Mouse (Mus musculus): Measurements from ENCODE around the gene Wfdc2. TPM values are rescaled to one million over a fixed set of nuclear protein-coding genes. Genes with fewer than 3 reads are reported as not detected.

The Wfdc2 gene
- 0.61 and 1.2 TPM in 2 replicates for polyA plus RNA-seq (2014; fragmentation: Nextera tagmentation; extraction: Ambion mirVana)

DNA sequence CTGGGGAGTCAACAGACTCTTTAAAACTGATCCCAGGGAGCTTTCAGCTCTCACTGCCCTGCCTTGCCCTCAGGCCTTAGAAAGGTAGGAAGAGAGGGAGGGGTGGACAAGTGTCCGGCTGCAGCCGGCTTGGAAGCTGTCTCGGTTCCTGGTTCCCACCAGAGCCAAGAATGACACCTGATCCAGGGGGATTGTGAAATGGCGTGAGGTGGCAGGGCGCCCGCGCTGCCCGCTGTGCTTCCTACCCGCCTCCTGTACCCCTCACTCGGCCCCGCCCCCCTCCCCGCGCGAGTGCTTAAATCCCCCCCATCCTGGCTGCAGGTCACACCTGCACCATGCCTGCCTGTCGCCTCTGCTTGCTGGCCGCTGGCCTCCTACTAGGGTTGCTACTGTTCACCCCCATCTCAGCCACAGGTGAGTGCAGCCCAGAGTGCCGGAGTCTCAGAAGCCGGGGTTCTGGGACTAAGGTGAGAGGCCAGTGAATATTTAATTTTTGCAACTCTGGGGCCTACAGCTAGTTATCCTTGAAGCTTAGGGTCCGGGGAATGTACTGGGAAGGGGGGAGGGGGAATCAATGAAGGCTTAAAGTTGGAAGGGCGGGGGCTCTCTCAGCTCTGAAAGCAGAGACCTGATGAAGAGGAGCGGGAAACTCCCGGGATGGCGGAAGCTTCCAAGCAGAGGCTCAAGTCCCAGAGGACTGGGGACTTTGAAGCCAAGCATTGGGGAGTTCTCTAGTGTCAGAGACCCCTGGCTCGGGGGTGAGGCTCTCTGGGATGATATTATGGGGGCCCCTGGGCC, at the start of gene Wfdc2:
Gene Wfdc2 (plus strand): TSS at position 23 of the 798 bp plus-strand sequence.
- Histone ChIP-seq H3K9ac (replicated peaks; ENCODE audit: low read length) (peak within 1 kb of the TSS; percentile 45), H3K4me1 (ENCODE audit: control insufficient read depth, insufficient read depth, low read length) (peaks cover 4% of the 10 kb centered on the region; the same call in 1 of the 2 replicates), H3K36me3 (ENCODE audit: control insufficient read depth, insufficient read depth, low read length) (no peaks in the 10 kb centered on the region), H3K9me3 (ENCODE audit: control insufficient read depth, low read length) (no peaks in the 10 kb centered on the region), H3K4me2 (ENCODE audit: low read length) (peak within 1 kb of the TSS; percentile 92), H3K4me3 (replicated peaks; ENCODE audit: low read depth, low read length) (peak within 1 kb of the TSS; percentile 42), H3K27me3 (ENCODE audit: control insufficient read depth, insufficient read depth, low read length) (peaks cover 13% of the 10 kb centered on the region), H3K27ac (replicated peaks; ENCODE audit: low read depth, low read length) (no peak within 1 kb of the TSS)
- DNase-seq, result peak; percentile 33
- WGBS, result 2% methylated on average over 23 of the region's 24 CpGs
- no peak for ATAC-seq (ENCODE audit: low FRiP score, low TSS enrichment)

- Histone ChIP-seq H3K27me3 (ENCODE audit: control insufficient read depth, insufficient read depth, low read length) (no peaks in the 10 kb centered on the region), H3K4me1 (ENCODE audit: control insufficient read depth, insufficient read depth, low read length) (no peaks in the 10 kb centered on the region), H3K9me3 (ENCODE audit: control insufficient read depth, low read length) (no peaks in the 10 kb centered on the region), H3K9ac (replicated peaks; ENCODE audit: low read length) (no peak overlapping the region), H3K27ac (replicated peaks; ENCODE audit: low read depth, low read length) (no peak overlapping the region), H3K4me3 (replicated peaks; ENCODE audit: low read depth, low read length) (no peak overlapping the region), H3K4me2 (ENCODE audit: low read length) (no peak overlapping the region), H3K36me3 (ENCODE audit: control insufficient read depth, insufficient read depth, low read length) (no peaks in the 10 kb centered on the region)
- DNase-seq, result no peak
- WGBS, result 81% methylated on average over 8 of the region's 8 CpGs
- no peak for ATAC-seq (ENCODE audit: low FRiP score, low TSS enrichment)
Observed at GRCm38 (mm10) chr2:164513389-164513788, 48.8 kb upstream of the Wfdc2 start.

- Histone ChIP-seq H3K4me2 (ENCODE audit: low read length) (no peak overlapping the region), H3K36me3 (ENCODE audit: control insufficient read depth, insufficient read depth, low read length) (no peaks in the 10 kb centered on the region), H3K27me3 (ENCODE audit: control insufficient read depth, insufficient read depth, low read length) (no peaks in the 10 kb centered on the region), H3K9me3 (ENCODE audit: control insufficient read depth, low read length) (no peaks in the 10 kb centered on the region), H3K4me3 (replicated peaks; ENCODE audit: low read depth, low read length) (no peak overlapping the region), H3K27ac (replicated peaks; ENCODE audit: low read depth, low read length) (no peak overlapping the region), H3K4me1 (ENCODE audit: control insufficient read depth, insufficient read depth, low read length) (no peaks in the 10 kb centered on the region), H3K9ac (replicated peaks; ENCODE audit: low read length) (no peak overlapping the region)
- DNase-seq, result no peak
- 91% methylated on average over 3 of the region's 3 CpGs for WGBS
- ATAC-seq (ENCODE audit: low FRiP score, low TSS enrichment), result no peak
Observed at GRCm38 (mm10) chr2:164514916-164515315, 47.3 kb upstream of the Wfdc2 start.

GRCm38 (mm10) chr2:164515897-164516296, 46.3 kb upstream of the Wfdc2 start:
- H3K27me3 ChIP-seq (ENCODE audit: control insufficient read depth, insufficient read depth, low read length), result no peaks in the 10 kb centered on the region
- H3K9me3 ChIP-seq (ENCODE audit: control insufficient read depth, low read length), result no peaks in the 10 kb centered on the region
- no peaks in the 10 kb centered on the region for H3K36me3 ChIP-seq (ENCODE audit: control insufficient read depth, insufficient read depth, low read length)
- DNase-seq (no peak), ATAC-seq (ENCODE audit: low FRiP score, low TSS enrichment) (no peak)
- H3K4me2 ChIP-seq (ENCODE audit: low read length), result no peak overlapping the region
- H3K4me3 ChIP-seq (replicated peaks; ENCODE audit: low read depth, low read length), result no peak overlapping the region
- H3K9ac ChIP-seq (replicated peaks; ENCODE audit: low read length), result no peak overlapping the region
- no peaks in the 10 kb centered on the region for H3K4me1 ChIP-seq (ENCODE audit: control insufficient read depth, insufficient read depth, low read length)
- WGBS, result 84% methylated on average over 9 of the region's 9 CpGs
- no peak overlapping the region for H3K27ac ChIP-seq (replicated peaks; ENCODE audit: low read depth, low read length)

DNA sequence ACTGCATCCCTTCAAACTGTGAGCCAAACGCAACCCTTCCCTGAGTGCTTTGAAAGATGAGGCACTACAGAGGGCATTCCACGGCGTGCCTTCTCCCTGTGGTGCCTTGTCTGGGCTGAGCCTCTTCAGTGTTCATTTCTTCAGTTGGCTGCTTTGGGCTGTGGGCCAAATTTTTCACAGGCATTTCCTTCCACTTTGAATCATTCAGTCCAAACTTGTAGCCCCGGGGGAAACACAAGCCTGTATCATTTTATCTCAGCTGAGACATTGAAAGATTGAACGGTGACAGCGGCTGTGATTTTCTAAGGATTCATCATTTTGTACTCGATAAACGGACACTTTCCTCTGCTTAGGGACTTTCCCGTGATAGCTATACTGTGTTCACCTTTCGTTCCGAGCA, 45.6 kb upstream of the Wfdc2 start:
- no peaks in the 10 kb centered on the region for H3K27me3 ChIP-seq (ENCODE audit: control insufficient read depth, insufficient read depth, low read length)
- no peak overlapping the region for H3K4me3 ChIP-seq (replicated peaks; ENCODE audit: low read depth, low read length)
- H3K4me2 ChIP-seq (ENCODE audit: low read length), result no peak overlapping the region
- no peak overlapping the region for H3K9ac ChIP-seq (replicated peaks; ENCODE audit: low read length)
- H3K4me1 ChIP-seq (ENCODE audit: control insufficient read depth, insufficient read depth, low read length), result no peaks in the 10 kb centered on the region
- no peaks in the 10 kb centered on the region for H3K9me3 ChIP-seq (ENCODE audit: control insufficient read depth, low read length)
- H3K27ac ChIP-seq (replicated peaks; ENCODE audit: low read depth, low read length), result no peak overlapping the region
- H3K36me3 ChIP-seq (ENCODE audit: control insufficient read depth, insufficient read depth, low read length), result no peaks in the 10 kb centered on the region
- ATAC-seq (ENCODE audit: low FRiP score, low TSS enrichment) (no peak), DNase-seq (no peak)
- 89% methylated on average over 11 of the region's 11 CpGs for WGBS

DNA sequence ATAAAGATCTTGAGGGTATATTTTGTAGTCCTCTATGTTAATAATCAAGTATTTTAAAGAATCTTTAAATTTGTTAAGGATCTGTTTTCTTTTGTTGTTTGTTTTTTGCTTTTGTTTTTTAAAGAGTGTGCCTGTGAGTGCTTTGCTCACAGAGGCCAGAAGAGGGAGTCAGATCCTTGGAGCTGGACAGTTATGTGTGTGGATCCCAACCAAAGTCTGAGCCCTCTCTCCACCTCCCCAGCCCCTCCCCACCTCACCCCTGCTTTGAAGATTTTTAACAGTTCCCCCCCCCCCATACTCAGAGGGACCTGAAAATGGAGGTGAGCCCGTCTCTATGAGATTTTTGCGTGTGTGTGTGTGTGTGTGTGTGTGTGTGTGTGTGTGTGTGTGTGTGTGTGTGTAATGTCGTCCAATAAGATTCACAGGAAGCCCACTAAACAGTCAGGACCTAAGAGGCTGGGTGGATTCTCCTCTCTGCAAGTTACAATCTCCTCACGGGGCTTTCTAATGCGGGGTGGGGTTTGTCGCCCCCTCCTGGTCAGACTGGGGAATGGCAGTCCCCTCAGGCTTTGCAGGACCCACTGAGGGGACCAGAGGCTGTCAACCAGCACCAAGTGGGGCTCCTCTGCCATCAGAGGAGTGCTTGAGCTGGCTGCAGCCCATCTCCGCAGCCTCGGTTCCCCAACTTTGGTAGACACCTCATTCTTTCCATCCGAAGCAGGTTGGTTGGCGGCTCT, 44.6 kb upstream of the Wfdc2 start:
- Histone ChIP-seq H3K27ac (replicated peaks; ENCODE audit: low read depth, low read length) (no peak overlapping the region), H3K9me3 (ENCODE audit: control insufficient read depth, low read length) (no peaks in the 10 kb centered on the region), H3K4me3 (replicated peaks; ENCODE audit: low read depth, low read length) (no peak overlapping the region), H3K4me2 (ENCODE audit: low read length) (no peak overlapping the region), H3K9ac (replicated peaks; ENCODE audit: low read length) (no peak overlapping the region), H3K4me1 (ENCODE audit: control insufficient read depth, insufficient read depth, low read length) (no peaks in the 10 kb centered on the region), H3K36me3 (ENCODE audit: control insufficient read depth, insufficient read depth, low read length) (no peaks in the 10 kb centered on the region), H3K27me3 (ENCODE audit: control insufficient read depth, insufficient read depth, low read length) (no peaks in the 10 kb centered on the region)
- WGBS, result 32% methylated on average over 10 of the region's 10 CpGs
- DNase-seq (peak; percentile 28), ATAC-seq (ENCODE audit: low FRiP score, low TSS enrichment) (no peak)

DNA sequence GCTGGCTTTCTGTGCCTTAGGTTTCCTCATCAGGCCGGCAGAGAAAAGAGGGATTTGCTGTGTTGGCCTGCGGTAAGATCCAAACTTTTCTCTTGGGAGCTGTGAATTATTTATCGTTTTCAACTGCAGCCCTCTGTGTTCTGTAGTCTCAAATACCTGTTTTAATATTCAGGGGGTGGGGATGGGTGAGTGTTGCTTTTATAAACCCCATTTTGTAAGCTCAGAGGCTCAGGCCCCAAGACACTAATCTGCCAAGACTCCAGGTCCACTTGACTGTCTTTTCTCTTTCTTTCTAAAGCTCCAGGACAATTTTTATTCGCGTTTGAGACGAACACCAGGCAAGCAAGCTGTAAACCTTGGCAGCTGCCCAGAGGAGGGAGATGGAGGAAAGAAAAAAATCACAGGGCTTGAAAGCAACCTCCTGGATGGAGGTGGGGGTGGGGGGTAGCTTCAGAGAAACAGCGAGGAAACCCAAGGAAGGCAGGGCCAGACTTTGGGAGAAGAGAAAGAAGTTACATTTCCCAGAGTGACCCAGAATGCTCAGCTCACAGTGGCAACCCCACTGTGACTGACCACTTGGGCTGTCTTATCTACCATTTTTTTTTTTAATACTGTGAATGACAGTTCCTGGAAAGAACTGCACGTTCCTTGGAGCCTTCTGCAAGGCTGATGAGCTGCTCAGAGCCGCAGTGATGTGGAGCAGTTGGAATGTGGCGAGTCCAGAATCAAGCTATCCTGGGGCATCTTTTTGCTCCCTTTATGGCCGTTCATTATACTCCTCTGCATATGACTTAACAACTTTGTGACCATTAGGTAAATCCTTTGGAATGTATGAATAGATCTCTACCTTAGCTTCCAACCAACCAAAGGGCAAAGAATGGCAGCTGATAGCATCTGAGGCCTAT, 43.7 kb upstream of the Wfdc2 start:
- ATAC-seq (ENCODE audit: low FRiP score, low TSS enrichment) (no peak), DNase-seq (peak; percentile 26)
- H3K4me3 ChIP-seq (replicated peaks; ENCODE audit: low read depth, low read length), result no peak overlapping the region
- H3K27me3 ChIP-seq (ENCODE audit: control insufficient read depth, insufficient read depth, low read length), result no peaks in the 10 kb centered on the region
- H3K27ac ChIP-seq (replicated peaks; ENCODE audit: low read depth, low read length), result no peak overlapping the region
- no peak overlapping the region for H3K9ac ChIP-seq (replicated peaks; ENCODE audit: low read length)
- no peaks in the 10 kb centered on the region for H3K9me3 ChIP-seq (ENCODE audit: control insufficient read depth, low read length)
- H3K4me2 ChIP-seq (ENCODE audit: low read length), result no peak overlapping the region
- H3K36me3 ChIP-seq (ENCODE audit: control insufficient read depth, insufficient read depth, low read length), result no peaks in the 10 kb centered on the region
- 61% methylated on average over 11 of the region's 11 CpGs for WGBS
- H3K4me1 ChIP-seq (ENCODE audit: control insufficient read depth, insufficient read depth, low read length), result no peaks in the 10 kb centered on the region

DNA sequence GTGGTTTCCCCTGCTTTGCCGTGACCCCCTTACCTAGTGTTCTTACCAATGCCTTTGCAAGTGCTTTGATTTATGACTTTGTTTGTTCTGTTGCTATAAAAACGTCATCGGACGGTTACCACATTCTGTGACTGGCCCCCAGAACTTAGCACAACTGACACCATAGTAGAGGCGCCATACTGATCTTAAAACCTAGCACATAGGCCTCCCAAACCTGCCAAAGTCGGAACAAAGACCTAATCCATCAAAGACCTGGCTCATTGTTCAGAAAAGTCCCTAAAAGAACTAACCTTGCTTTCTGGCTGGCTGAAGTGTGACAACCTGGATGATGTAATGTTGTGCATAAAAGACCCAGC, 43.1 kb upstream of the Wfdc2 start:
- no peaks in the 10 kb centered on the region for H3K27me3 ChIP-seq (ENCODE audit: control insufficient read depth, insufficient read depth, low read length)
- H3K36me3 ChIP-seq (ENCODE audit: control insufficient read depth, insufficient read depth, low read length), result no peaks in the 10 kb centered on the region
- no peak overlapping the region for H3K9ac ChIP-seq (replicated peaks; ENCODE audit: low read length)
- H3K4me3 ChIP-seq (replicated peaks; ENCODE audit: low read depth, low read length), result no peak overlapping the region
- no peak for DNase-seq
- no peak overlapping the region for H3K27ac ChIP-seq (replicated peaks; ENCODE audit: low read depth, low read length)
- WGBS, result 76% methylated on average over 6 of the region's 6 CpGs
- no peaks in the 10 kb centered on the region for H3K9me3 ChIP-seq (ENCODE audit: control insufficient read depth, low read length)
- no peaks in the 10 kb centered on the region for H3K4me1 ChIP-seq (ENCODE audit: control insufficient read depth, insufficient read depth, low read length)
- no peak overlapping the region for H3K4me2 ChIP-seq (ENCODE audit: low read length)
- ATAC-seq (ENCODE audit: low FRiP score, low TSS enrichment), result no peak
